Mouse (Mus musculus): Measurements from ENCODE around the gene Cacnb4.

GRCm38 (mm10) chr2:52607857-52608485 is 68.7 kb downstream of the Cacnb4 start:
- TF ChIP-seq GATA1 (IDR thresholded peaks at IDR 0.05; ENCODE audit: borderline replicate concordance, low read length) = no peak
- no peak for TF ChIP-seq FLI1 (IDR thresholded peaks at IDR 0.05; ENCODE audit: low read length)

All from megakaryocyte, embryonic 14.5 days (primary cell).